Mouse (Mus musculus) neural tube, embryonic 12.5 days (tissue): ENCODE measurements around the gene Gm7879. TPM values are rescaled to one million over a fixed set of nuclear protein-coding genes. Genes with fewer than 3 reads are reported as not detected.
A peak's percentile ranks its signal among the peaks of the same experiment; 100 is the strongest.

Experiments
- ATAC-seq: fragments of 200-750 bp; cut with Nextera tagmentation; 2 replicates; pipeline ENCODE4 v1.8.0; 2017; ENCODE audit warnings: low read depth, mild to moderate bottlenecking, moderate TSS enrichment, moderate library complexity; ENCODE audit not compliant: low FRiP score
- H3K27ac ChIP-seq: fragments of 300-500 bp; sonication (generic); 2 replicates; pipeline ENCODE4 v1.5.1; 2016
- H3K27me3 ChIP-seq: fragments of 300-500 bp; sonication (generic); replicated peaks from 2 replicates; pipeline ENCODE4 v1.6.1; 2016; ENCODE audit warnings: mild to moderate bottlenecking
- H3K36me3 ChIP-seq: fragments of 300-500 bp; sonication (generic); 2 replicates; pipeline ENCODE4 v1.6.1; 2016; ENCODE audit warnings: mild to moderate bottlenecking
- H3K4me1 ChIP-seq: fragments of 300-500 bp; sonication (generic); 2 replicates; pipeline ENCODE4 v1.6.1; 2016
- H3K4me2 ChIP-seq: fragments of 300-500 bp; sonication (generic); replicated peaks from 2 replicates; pipeline ENCODE4 v1.6.1; 2016; ENCODE audit warnings: mild to moderate bottlenecking
- H3K4me3 ChIP-seq: fragments of 300-500 bp; sonication (generic); 2 replicates; pipeline ENCODE4 v1.5.1; 2016
- H3K9ac ChIP-seq: fragments of 300-500 bp; sonication (generic); 2 replicates; pipeline ENCODE4 v1.6.1; 2016; ENCODE audit warnings: mild to moderate bottlenecking
- H3K9me3 ChIP-seq: fragments of 300-500 bp; sonication (generic); 2 replicates; pipeline ENCODE4 v1.6.1; 2016; ENCODE audit warnings: mild to moderate bottlenecking
- WGBS: fragments of 180-500 bp; shearing (Covaris S2); methylation state at CpG from one replicate; pipeline ENCODE4 v1.1.7; 2016; 5-methylcytosine and 5-hydroxymethylcytosine counted together
- polyA plus RNA-seq: library from polyadenylated mRNA; unstranded; fragments of >200 nt; fragmentation: Nextera tagmentation; extraction: Ambion mirVana; gene quantifications from 2 replicates; pipeline ENCODE4 v1.2.1, GENCODE M21; 2016

The Gm7879 gene
- polyA plus RNA-seq, 1 experiment from 2014 or later: not detected

DNA sequence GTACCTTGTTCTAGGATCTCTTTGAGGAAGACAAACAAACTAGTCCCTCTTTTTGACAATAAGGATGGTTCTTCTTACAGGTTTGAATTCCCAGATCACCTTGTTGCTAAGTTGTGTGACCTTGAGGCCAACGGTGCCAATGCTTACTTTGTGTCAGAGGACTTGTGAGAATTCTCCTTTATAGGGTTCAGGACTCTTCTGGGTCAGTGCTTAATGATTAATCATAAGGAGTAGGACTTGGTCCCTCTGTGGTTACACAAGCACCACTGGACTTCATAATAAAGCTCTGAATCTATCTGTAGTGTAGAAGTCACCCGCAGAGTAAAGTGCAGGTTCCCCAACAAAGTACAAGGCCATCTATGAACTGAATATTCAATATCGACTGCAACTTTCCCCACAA, 8.3 kb upstream of the Gm7879 start:
- no peaks in the 10 kb centered on the region for H3K36me3 ChIP-seq
- WGBS: 88% methylated on average over 3 of the region's 3 CpGs
- no peak overlapping the region for H3K27ac ChIP-seq
- no peak overlapping the region for H3K4me3 ChIP-seq
- H3K4me2 ChIP-seq: no peak overlapping the region
- H3K4me1 ChIP-seq: no peaks in the 10 kb centered on the region
- H3K9me3 ChIP-seq: no peaks in the 10 kb centered on the region
- no peak overlapping the region for H3K9ac ChIP-seq
- no peaks in the 10 kb centered on the region for H3K27me3 ChIP-seq
- no peak for ATAC-seq

DNA sequence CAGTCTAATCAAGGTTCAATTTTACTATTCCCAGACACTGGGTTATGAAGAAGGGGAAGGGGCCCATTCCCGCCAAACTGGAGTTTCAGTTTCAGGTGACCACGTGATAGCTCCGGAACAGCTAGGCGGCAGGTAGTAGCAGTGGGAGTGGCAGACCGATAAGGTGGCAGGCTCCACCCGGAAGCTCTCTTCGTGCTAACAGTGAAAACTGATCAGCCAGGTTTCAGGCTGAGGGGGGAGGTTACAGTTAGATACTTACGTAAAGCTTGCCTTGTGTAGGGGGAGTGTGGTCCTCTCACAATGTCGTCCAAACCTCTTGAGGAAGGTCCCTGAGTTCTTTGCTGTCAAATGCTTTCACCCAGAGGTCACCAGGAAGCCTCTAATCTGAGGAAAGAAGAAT, 3.7 kb upstream of the Gm7879 start:
- H3K9ac ChIP-seq: no peak overlapping the region
- H3K4me3 ChIP-seq: no peak overlapping the region
- ATAC-seq: no peak
- no peak overlapping the region for H3K4me2 ChIP-seq
- WGBS: 67% methylated on average over 9 of the region's 9 CpGs
- H3K4me1 ChIP-seq: no peaks in the 10 kb centered on the region
- no peaks in the 10 kb centered on the region for H3K27me3 ChIP-seq
- no peaks in the 10 kb centered on the region for H3K36me3 ChIP-seq
- no peak overlapping the region for H3K27ac ChIP-seq
- no peaks in the 10 kb centered on the region for H3K9me3 ChIP-seq

DNA sequence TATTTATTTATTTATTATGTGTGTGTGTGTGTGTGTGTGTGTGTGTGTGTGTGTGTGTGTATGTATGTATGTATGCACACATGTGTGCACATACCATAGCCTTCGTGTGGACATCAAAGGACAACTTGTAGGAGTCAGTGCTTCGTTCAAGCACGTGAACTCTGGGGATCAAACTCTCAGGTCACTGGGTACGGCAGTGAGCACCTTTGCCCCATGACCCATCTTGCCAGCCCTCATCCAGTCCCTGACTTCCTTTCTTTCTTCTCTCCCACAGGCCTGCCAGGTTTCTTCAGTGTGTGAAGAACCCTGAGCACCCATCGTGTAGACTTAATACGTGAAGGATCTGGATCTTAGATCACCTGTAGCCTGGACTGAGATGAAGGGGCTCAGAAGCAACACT, 2.9 kb upstream of the Gm7879 start:
- 96% methylated on average over 6 of the region's 6 CpGs for WGBS
- ATAC-seq: no peak
- no peak overlapping the region for H3K9ac ChIP-seq
- no peak overlapping the region for H3K4me3 ChIP-seq
- H3K27me3 ChIP-seq: no peaks in the 10 kb centered on the region
- no peak overlapping the region for H3K4me2 ChIP-seq
- no peak overlapping the region for H3K27ac ChIP-seq
- no peaks in the 10 kb centered on the region for H3K4me1 ChIP-seq
- no peaks in the 10 kb centered on the region for H3K36me3 ChIP-seq
- no peaks in the 10 kb centered on the region for H3K9me3 ChIP-seq

DNA sequence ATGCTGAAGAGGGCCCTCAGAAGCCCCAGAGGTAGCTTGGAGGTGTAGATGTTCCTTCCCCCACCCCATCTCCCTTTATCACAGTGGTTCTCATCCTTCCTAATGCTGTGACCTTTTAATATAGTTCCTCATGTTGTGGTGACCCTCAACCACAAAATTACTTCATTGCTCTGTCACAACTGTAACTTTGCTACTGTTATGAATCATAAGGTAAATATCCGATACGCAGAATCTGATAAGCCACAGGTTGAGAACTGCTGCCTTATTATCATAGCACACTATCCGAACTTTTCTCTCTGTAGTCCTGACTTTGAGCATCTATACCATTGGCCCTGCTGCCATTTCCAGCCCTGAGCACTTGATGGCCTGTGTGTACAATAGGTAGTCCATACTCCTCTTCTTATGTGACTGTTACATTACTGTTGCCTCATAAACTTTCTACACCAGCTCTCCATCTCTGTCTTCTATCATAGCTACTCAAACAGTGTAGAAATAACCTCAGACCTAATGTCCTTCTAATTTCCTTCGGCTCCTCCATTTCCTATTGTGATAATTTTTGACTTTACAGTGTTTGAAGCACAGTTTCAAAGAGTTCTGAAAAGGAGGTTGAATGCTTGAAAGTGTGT, 2.4 kb downstream of the Gm7879 start:
- no peak overlapping the region for H3K4me3 ChIP-seq
- H3K27me3 ChIP-seq: no peaks in the 10 kb centered on the region
- no peak overlapping the region for H3K9ac ChIP-seq
- no peak for ATAC-seq
- H3K4me1 ChIP-seq: no peaks in the 10 kb centered on the region
- no peaks in the 10 kb centered on the region for H3K9me3 ChIP-seq
- no peaks in the 10 kb centered on the region for H3K36me3 ChIP-seq
- WGBS: 90% methylated on average over 4 of the region's 4 CpGs
- H3K4me2 ChIP-seq: no peak overlapping the region
- no peak overlapping the region for H3K27ac ChIP-seq

DNA sequence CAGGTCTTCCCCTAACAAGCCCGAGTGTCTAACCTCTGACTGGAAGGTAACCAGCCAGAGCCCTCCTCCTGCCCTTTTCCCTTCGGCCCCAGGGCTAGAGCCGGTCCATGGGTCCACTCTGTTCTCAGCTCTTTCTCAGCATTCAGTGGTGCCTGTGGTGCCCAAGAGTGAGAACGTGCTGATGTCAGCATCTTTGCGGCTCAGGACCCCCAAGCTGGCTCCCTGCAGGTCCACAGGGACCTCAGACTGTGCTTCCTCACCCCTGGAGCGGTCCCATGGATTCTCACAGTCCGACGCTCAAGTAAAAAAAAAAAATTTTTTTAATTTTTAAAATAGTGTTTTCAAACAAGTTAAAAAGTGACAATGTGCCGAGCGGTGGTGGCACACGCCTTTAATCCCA, 8.9 kb downstream of the Gm7879 start:
- no peak overlapping the region for H3K27ac ChIP-seq
- H3K4me3 ChIP-seq: no peak overlapping the region
- no peaks in the 10 kb centered on the region for H3K4me1 ChIP-seq
- H3K4me2 ChIP-seq: no peak overlapping the region
- H3K9ac ChIP-seq: no peak overlapping the region
- ATAC-seq: no peak
- H3K36me3 ChIP-seq: no peaks in the 10 kb centered on the region
- H3K27me3 ChIP-seq: no peaks in the 10 kb centered on the region
- H3K9me3 ChIP-seq: no peaks in the 10 kb centered on the region
- WGBS: 90% methylated on average over 11 of the region's 11 CpGs

DNA sequence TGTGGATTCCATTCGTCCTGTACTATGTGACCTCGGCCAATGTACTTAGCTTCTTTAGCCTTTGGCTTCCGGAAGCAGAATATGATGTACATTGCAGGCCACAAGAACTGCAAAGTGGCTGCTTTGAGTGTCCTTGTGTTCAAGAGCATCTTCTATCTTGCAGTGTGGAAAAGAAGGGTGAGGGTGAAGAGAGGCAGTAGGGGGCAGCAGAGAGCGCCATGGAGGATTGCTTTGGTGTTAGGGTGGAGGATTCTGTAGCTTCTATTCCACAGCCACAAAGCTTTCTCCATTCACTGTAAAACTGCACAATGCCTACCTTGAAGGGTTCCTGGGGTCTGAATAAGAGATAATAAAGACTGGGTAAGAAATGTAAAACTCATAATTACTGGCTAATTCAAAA, 11.0 kb downstream of the Gm7879 start:
- Histone ChIP-seq H3K27me3 (no peaks in the 10 kb centered on the region), H3K9ac (no peak overlapping the region), H3K9me3 (no peaks in the 10 kb centered on the region), H3K36me3 (no peaks in the 10 kb centered on the region), H3K4me2 (no peak overlapping the region), H3K27ac (no peak overlapping the region), H3K4me3 (no peak overlapping the region), H3K4me1 (no peaks in the 10 kb centered on the region)
- ATAC-seq: no peak
- 28% methylated on average over 4 of the region's 4 CpGs for WGBS

DNA sequence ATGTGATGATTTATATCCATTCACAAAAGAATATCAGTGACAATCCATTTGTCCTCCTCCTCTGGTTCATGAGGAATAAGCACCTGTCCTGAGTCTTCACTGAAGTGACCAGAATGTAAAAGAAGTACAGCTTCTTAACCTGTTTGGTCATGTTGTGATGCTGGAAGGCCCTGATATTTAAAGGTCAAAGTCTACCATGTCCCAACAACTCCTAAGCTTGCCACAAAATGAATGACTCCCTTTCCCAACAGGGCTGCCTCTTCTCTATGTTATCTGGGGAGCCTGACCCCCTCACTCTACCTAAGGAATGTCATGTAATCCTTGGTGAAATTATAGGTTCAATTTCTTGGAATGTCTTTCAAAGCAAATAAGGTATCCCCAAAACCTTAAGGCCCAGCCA, 14.8 kb downstream of the Gm7879 start:
- H3K9me3 ChIP-seq: no peaks in the 10 kb centered on the region
- no peak overlapping the region for H3K27ac ChIP-seq
- ATAC-seq: no peak
- H3K4me2 ChIP-seq: no peak overlapping the region
- H3K27me3 ChIP-seq: no peaks in the 10 kb centered on the region
- no peak overlapping the region for H3K9ac ChIP-seq
- H3K4me1 ChIP-seq: no peaks in the 10 kb centered on the region
- H3K4me3 ChIP-seq: no peak overlapping the region
- no peaks in the 10 kb centered on the region for H3K36me3 ChIP-seq

DNA sequence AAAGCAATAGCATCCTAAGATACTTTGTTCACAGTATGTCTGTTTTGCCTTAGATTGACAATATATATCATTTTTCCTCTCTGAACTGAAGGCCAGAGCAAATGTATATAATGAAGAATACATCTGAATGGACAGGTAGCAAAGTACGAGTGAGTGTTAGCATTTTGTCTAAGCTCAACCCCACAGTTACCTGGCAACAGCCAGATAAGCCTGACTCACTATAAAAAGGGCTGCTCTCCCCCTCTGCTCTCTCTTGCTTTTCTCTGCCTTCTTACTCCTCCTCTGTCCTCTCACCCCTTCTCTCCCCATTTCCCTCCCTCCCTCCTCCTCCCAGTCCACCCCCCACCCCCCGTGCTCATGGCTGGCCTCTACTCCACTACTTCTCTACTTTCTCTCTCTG, 20.3 kb downstream of the Gm7879 start:
- Histone ChIP-seq H3K4me1 (no peaks in the 10 kb centered on the region), H3K27me3 (no peaks in the 10 kb centered on the region), H3K27ac (no peak overlapping the region), H3K4me3 (no peak overlapping the region), H3K4me2 (no peak overlapping the region), H3K9me3 (no peaks in the 10 kb centered on the region), H3K9ac (no peak overlapping the region), H3K36me3 (no peaks in the 10 kb centered on the region)
- 73% methylated on average over 2 of the region's 2 CpGs for WGBS
- no peak for ATAC-seq

DNA sequence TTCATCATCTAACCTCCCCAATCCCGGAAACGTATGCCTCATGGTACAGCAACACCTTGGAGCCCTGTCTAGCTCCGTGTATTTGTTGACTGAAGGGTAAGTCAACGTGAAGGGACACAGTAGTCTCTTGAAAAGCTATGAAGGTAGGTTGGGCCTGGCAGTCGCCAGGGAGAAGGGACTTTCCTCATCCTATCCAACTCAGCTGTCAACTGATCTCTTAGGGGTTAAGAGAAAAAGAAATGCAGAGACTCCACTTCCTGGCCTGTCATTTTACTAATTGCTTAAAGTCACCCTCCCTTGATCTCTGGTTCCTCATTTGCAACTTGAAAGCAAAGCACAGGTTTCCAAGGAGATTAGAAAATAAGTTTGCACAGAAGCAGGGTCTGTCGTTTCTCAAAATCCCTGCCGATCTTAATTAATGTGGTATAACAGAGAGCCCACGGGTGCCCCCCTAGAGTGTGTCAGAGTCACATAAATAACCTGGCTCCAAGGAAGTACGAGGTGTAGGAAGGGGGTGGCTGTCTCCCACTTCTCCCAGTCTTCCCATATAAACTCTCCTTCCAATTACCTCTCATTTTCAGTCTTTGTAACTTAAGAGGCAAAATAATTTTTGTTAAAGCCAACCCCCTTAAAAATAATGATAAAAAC, 34.5 kb downstream of the Gm7879 start:
- Histone ChIP-seq H3K4me3 (no peak overlapping the region; the same call in 1 of the 2 replicates), H3K9ac (no peak overlapping the region)
- ATAC-seq: no peak

DNA sequence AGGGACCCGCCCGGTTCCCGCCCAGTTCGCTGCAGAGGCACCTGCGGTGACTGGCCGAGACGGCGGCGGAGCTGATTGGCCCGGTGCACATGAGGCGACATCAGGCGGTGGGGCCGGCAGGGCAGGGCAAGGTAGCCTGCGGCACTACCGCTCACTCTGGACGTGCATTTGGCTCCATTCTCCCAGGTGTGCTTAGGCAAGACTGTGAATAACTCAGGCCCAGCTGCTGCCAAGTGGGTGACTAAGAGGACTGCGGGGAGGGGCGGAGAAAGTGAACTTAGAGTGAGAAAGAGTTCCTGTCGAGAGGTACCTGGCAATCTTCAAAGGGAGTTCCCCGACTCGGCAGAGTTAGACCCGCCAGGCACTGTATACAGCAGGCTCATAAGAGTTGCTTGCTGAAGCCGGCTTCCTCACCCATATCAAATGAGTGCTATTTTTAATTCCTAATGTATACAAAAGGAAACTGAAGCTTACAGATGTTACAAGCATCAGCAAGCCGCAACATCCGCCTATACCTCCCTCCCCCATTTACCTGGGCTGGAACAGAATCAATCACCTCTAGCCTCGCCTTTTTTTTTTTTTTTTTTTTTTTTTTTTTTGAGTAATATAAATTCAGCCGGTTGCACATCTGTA, 35.3 kb downstream of the Gm7879 start:
- 3% methylated on average over 27 of the region's 27 CpGs for WGBS
- ATAC-seq: peak; percentile 93
- H3K9ac ChIP-seq: no peak overlapping the region

More for the DNA sequence above, 34.5 kb downstream of the Gm7879 start:
- Histone ChIP-seq H3K9me3 (no peaks in the 10 kb centered on the region), H3K27me3 (no peaks in the 10 kb centered on the region; the same call in 1 of the 2 replicates), H3K27ac (no peak overlapping the region), H3K4me2 (peak overlapping the region; percentile 76), H3K36me3 (no peaks in the 10 kb centered on the region), H3K4me1 (peaks cover 16% of the 10 kb centered on the region; the same call in 1 of the 2 replicates)
- WGBS: 36% methylated on average over 9 of the region's 9 CpGs

DNA sequence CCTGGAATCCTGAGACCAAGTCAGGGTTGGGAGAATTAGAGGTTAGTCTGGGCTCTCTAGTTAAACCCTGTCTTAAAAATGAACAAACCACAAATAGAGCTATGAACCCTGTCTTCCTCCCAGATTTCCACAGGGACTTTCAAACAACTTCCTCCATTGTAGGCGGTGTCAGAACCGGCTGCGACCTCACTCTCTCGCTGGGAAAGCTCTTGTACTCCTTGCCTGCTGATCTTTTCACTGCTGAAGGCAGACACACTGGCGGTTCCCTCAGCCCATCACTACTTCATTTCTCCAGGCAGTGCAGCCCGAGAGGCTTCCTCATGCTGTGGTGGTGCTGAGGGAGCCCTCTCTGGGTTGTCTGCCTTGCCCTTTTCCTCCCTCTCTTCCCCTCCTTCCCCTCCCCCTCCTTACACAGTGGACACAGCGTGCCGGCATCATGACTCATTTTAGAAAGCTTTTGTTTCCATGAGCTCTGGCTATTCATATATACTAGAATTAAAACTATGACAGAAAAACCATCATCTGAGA, 35.9 kb downstream of the Gm7879 start:
- 3% methylated on average over 8 of the region's 8 CpGs for WGBS
- Histone ChIP-seq H3K4me3 (no peak overlapping the region), H3K27ac (no peak overlapping the region), H3K4me1 (peaks cover 16% of the 10 kb centered on the region; the same call in 1 of the 2 replicates), H3K4me2 (peak overlapping the region; percentile 76), H3K9me3 (no peaks in the 10 kb centered on the region), H3K9ac (no peak overlapping the region), H3K27me3 (no peaks in the 10 kb centered on the region; the same call in 1 of the 2 replicates), H3K36me3 (no peaks in the 10 kb centered on the region)
- peak; percentile 59 for ATAC-seq

More for the DNA sequence above, 35.3 kb downstream of the Gm7879 start:
- Histone ChIP-seq H3K27ac (no peak overlapping the region), H3K27me3 (no peaks in the 10 kb centered on the region; the same call in 1 of the 2 replicates), H3K36me3 (no peaks in the 10 kb centered on the region), H3K4me2 (peak overlapping the region; percentile 76), H3K4me3 (peak overlapping the region; percentile 31), H3K9me3 (no peaks in the 10 kb centered on the region), H3K4me1 (peaks cover 16% of the 10 kb centered on the region; the same call in 1 of the 2 replicates)

DNA sequence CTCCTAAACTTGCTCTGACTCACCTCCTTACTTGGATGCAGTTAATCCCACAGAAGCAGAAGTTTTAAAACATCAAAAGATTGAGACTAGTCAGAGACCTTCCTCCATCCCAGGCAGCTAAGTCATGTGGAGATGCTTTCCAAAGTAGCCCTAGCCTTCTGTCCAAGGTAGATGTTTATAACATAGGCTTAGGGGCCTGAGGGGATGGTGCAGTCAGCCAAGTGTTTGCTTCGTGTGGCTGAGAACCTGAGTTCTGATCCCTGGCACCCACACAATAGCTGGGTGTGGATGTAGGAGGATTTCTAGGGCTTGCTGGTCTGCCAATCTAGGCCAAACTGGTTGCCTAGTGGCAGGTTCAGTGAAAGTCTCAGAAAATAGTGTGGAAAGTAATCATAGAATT, 40.3 kb downstream of the Gm7879 start:
- Histone ChIP-seq H3K4me1 (peaks cover 8% of the 10 kb centered on the region; the same call in 1 of the 2 replicates), H3K4me3 (no peak overlapping the region), H3K9ac (no peak overlapping the region), H3K27me3 (no peaks in the 10 kb centered on the region), H3K9me3 (no peaks in the 10 kb centered on the region), H3K27ac (no peak overlapping the region), H3K36me3 (no peaks in the 10 kb centered on the region), H3K4me2 (no peak overlapping the region)
- no peak for ATAC-seq
- WGBS: 87% methylated on average over 1 of the region's 1 CpGs
